Mouse (Mus musculus) brain, embryonic 14.5 days (tissue): Measurements from ENCODE around the gene Bbs5. TPM values are rescaled to one million over a fixed set of nuclear protein-coding genes. Genes with fewer than 3 reads are reported as not detected.
"Not testable (repeated sequence)": the region's sequence is repeated elsewhere in the genome, so short reads cannot be mapped to it uniquely, and the experiment has no call there.

Experiments
- DNase-seq: peaks from one replicate; pipeline ENCODE4 v3.0.0-alpha.2; 2011; ENCODE audit warnings: low read depth
- CTCF ChIP-seq: fragments of 200-500 bp; IDR thresholded peaks from 2 replicates; pipeline ENCODE4 v1.5.1; 2012; ENCODE audit warnings: inconsistent platforms, mild to moderate bottlenecking, moderate library complexity, borderline replicate concordance; ENCODE audit not compliant: insufficient read depth, insufficient read length; ENCODE audit errors: extremely low read depth
- POLR2A ChIP-seq: fragments of 200-500 bp; IDR thresholded peaks from 2 replicates; pipeline ENCODE4 v1.6.1; 2012; ENCODE audit warnings: mild to moderate bottlenecking, inconsistent platforms, borderline replicate concordance; ENCODE audit not compliant: poor library complexity, insufficient read depth, insufficient read length, severe bottlenecking; ENCODE audit errors: extremely low read depth
- polyA plus RNA-seq: library from polyadenylated mRNA; depleted of rRNA; stranded (reverse); fragments of >200 nt; gene quantifications from 2 replicates; pipeline ENCODE4 v1.2.3, GENCODE M21; 2012

Bbs5 gene
- polyA plus RNA-seq, 1 experiment, result 18.8 TPM

GRCm38 (mm10) chr2:69669853-69670252 lies 22.9 kb downstream of the Bbs5 start, which contains the start of gene Klhl41:
Klhl41 (plus strand) TSS chr2:69670120.
- no peak for DNase-seq
- TF ChIP-seq POLR2A, result no peak
- no peak for TF ChIP-seq CTCF

GRCm38 (mm10) chr2:69673723-69674122 lies 26.8 kb downstream of the Bbs5 start:
- no peak for DNase-seq
- TF ChIP-seq CTCF, result no peak

- no peak for TF ChIP-seq CTCF
- no peak for TF ChIP-seq POLR2A
- DNase-seq, result no peak
These were observed 28.3 kb downstream of the Bbs5 start for GRCm38 (mm10) chr2:69675266-69675665.

- DNase-seq, result no peak
- no peak for TF ChIP-seq POLR2A
- TF ChIP-seq CTCF, result no peak; the same call in 1 of the 2 replicates
These were observed 29.7 kb downstream of the Bbs5 start for GRCm38 (mm10) chr2:69676713-69677112.

GRCm38 (mm10) chr2:69677215-69677614 lies 30.2 kb downstream of the Bbs5 start:
- not testable (repeated sequence) for DNase-seq

GRCm38 (mm10) chr2:69679990-69680389 lies 33.0 kb downstream of the Bbs5 start:
- TF ChIP-seq POLR2A (no peak), CTCF (no peak)
- DNase-seq, result no peak

- DNase-seq, result no peak
These were observed 35.0 kb downstream of the Bbs5 start for GRCm38 (mm10) chr2:69681931-69682330.

GRCm38 (mm10) chr2:69683036-69683805 lies 36.2 kb downstream of the Bbs5 start:
- DNase-seq, result peak; percentile 77

More at GRCm38 (mm10) chr2:69681931-69682330, 35.0 kb downstream of the Bbs5 start:
- TF ChIP-seq CTCF (no peak), POLR2A (no peak)

GRCm38 (mm10) chr2:69684488-69684887 lies 37.5 kb downstream of the Bbs5 start:
- TF ChIP-seq CTCF, result no peak
- DNase-seq, result no peak

More at GRCm38 (mm10) chr2:69683036-69683805, 36.2 kb downstream of the Bbs5 start:
- TF ChIP-seq CTCF, result no peak
- no peak for TF ChIP-seq POLR2A

- TF ChIP-seq CTCF, result no peak
- no peak for TF ChIP-seq POLR2A
- no peak for DNase-seq
These were observed 43.2 kb downstream of the Bbs5 start for GRCm38 (mm10) chr2:69690214-69690613.

GRCm38 (mm10) chr2:69690843-69691242 lies 43.9 kb downstream of the Bbs5 start:
- DNase-seq, result no peak
- TF ChIP-seq CTCF (no peak), POLR2A (no peak)

GRCm38 (mm10) chr2:69693501-69693900 lies 46.5 kb downstream of the Bbs5 start:
- TF ChIP-seq CTCF, result no peak
- no peak for TF ChIP-seq POLR2A
- DNase-seq, result no peak
